Mouse (Mus musculus) MEL (cell line): ENCODE data around the gene Arhgap19. TPM values are rescaled to one million over a fixed set of nuclear protein-coding genes. Genes with fewer than 3 reads are reported as not detected.
A peak's percentile ranks its signal among the peaks of the same experiment; 100 is the strongest.

Source experiments
- DNase-seq: peaks from one replicate; pipeline ENCODE4 v3.0.0; 2011; ENCODE audit warnings: low read depth, low spot score
- H3K27ac ChIP-seq: 2 replicates; pipeline ENCODE4 v1.5.1; 2012; ENCODE audit warnings: low read depth, mild to moderate bottlenecking, control low read depth, low read length, moderate library complexity; ENCODE audit not compliant: control insufficient read depth
- H3K27me3 ChIP-seq, 2 experiments: fragments of 150-350 bp in 1 of 2; sonication (generic) in 1 of 2; 2 replicates each; pipeline ENCODE4 v1.6.1; 2012; ENCODE audit warnings: low read length in 2 of 2, mild to moderate bottlenecking in 2 of 2, improper control_type of control experiment in 1 of 2, moderate library complexity in 1 of 2; ENCODE audit not compliant: insufficient read depth in 2 of 2, control insufficient read depth in 1 of 2
- H3K36me3 ChIP-seq, 2 experiments: 2 replicates each; pipeline ENCODE4 v1.6.1; 2012 to 2014; ENCODE audit warnings: low read length in 2 of 2, improper control_type of control experiment in 1 of 2, inconsistent platforms in 1 of 2, mild to moderate bottlenecking in 1 of 2; ENCODE audit not compliant: insufficient read depth in 2 of 2, control insufficient read depth in 1 of 2
- H3K4me1 ChIP-seq, 2 experiments: fragments of 150-350 bp in 1 of 2; sonication (generic) in 1 of 2; 2 replicates each; pipeline ENCODE4 v1.6.1; 2012; ENCODE audit warnings: low read length in 2 of 2, improper control_type of control experiment in 1 of 2, mild to moderate bottlenecking in 1 of 2; ENCODE audit not compliant: insufficient read depth in 2 of 2, control insufficient read depth in 1 of 2
- H3K4me3 ChIP-seq, 2 experiments: fragments of 150-350 bp in 1 of 2; sonication (generic) in 1 of 2; 2 replicates each; pipeline ENCODE4 v1.5.1; 2012; ENCODE audit warnings: low read depth in 2 of 2, low read length in 2 of 2, mild to moderate bottlenecking in 2 of 2, moderate library complexity in 2 of 2, control low read depth in 1 of 2, improper control_type of control experiment in 1 of 2; ENCODE audit not compliant: control insufficient read depth in 1 of 2, insufficient read depth in 1 of 2
- H3K79me2 ChIP-seq: 2 replicates; pipeline ENCODE4 v1.6.1; 2012; ENCODE audit warnings: mild to moderate bottlenecking, low read length, moderate library complexity; ENCODE audit not compliant: control insufficient read depth, poor library complexity, insufficient read depth
- H3K9ac ChIP-seq: 2 replicates; pipeline ENCODE4 v1.6.1; 2012; ENCODE audit warnings: low read depth, mild to moderate bottlenecking, control low read depth, low read length, moderate library complexity; ENCODE audit not compliant: control insufficient read depth, poor library complexity, severe bottlenecking
- H3K9me3 ChIP-seq: fragments of 150-350 bp; sonication (generic); replicated peaks from 2 replicates; pipeline ENCODE4 v1.6.1; 2012; ENCODE audit warnings: mild to moderate bottlenecking, low read length, improper control_type of control experiment, moderate library complexity; ENCODE audit not compliant: insufficient read depth
- BHLHE40 ChIP-seq: IDR thresholded peaks from 2 replicates; pipeline ENCODE4 v1.6.1; 2012; ENCODE audit warnings: low read depth, mild to moderate bottlenecking, inconsistent platforms, low read length, improper control_type of control experiment, borderline replicate concordance
- CHD1 ChIP-seq: IDR thresholded peaks from 2 replicates; pipeline ENCODE4 v1.6.1; 2012; ENCODE audit warnings: low read depth, mild to moderate bottlenecking, inconsistent platforms, low read length, improper control_type of control experiment
- CTCF ChIP-seq, 3 experiments: IDR thresholded peaks in 2 of 3; conservative IDR thresholded peaks in 1 of 3; 2 replicates each; pipeline ENCODE4 v1.5.1; 2011 to 2012; ENCODE audit warnings: low read length in 3 of 3, low read depth in 2 of 3, mild to moderate bottlenecking in 2 of 3, improper control_type of control experiment in 1 of 3, inconsistent platforms in 1 of 3, mixed read lengths in 1 of 3, moderate library complexity in 1 of 3; ENCODE audit not compliant: control insufficient read depth in 1 of 3, insufficient read depth in 1 of 3, poor library complexity in 1 of 3, severe bottlenecking in 1 of 3
- ELF1 ChIP-seq: IDR thresholded peaks from 2 replicates; pipeline ENCODE4 v1.6.1; 2014; ENCODE audit warnings: low read depth, mild to moderate bottlenecking, inconsistent platforms, low read length, improper control_type of control experiment, moderate library complexity
- EP300 ChIP-seq, 2 experiments: IDR thresholded peaks; 2 replicates each; pipeline ENCODE4 v1.6.1; 2011; ENCODE audit warnings: improper control_type of control experiment in 2 of 2, low read length in 2 of 2, low read depth in 1 of 2, mild to moderate bottlenecking in 1 of 2
- ETS1 ChIP-seq: IDR thresholded peaks from 2 replicates; pipeline ENCODE4 v1.6.1; 2012; ENCODE audit warnings: low read depth, mild to moderate bottlenecking, inconsistent platforms, low read length, improper control_type of control experiment, moderate library complexity
- GABPA ChIP-seq: IDR thresholded peaks from 2 replicates; pipeline ENCODE4 v1.6.1; 2012; ENCODE audit warnings: low read depth, mild to moderate bottlenecking, inconsistent platforms, low read length, improper control_type of control experiment, moderate library complexity
- GATA1 ChIP-seq: IDR thresholded peaks from 2 replicates; pipeline ENCODE4 v1.6.1; 2011; ENCODE audit warnings: low read depth, low read length, improper control_type of control experiment
- HCFC1 ChIP-seq: IDR thresholded peaks from 2 replicates; pipeline ENCODE4 v1.6.1; 2012; ENCODE audit warnings: low read depth, mild to moderate bottlenecking, inconsistent platforms, low read length, improper control_type of control experiment, moderate library complexity
- JUND ChIP-seq: IDR thresholded peaks from 2 replicates; pipeline ENCODE4 v1.6.1; 2011; ENCODE audit warnings: low read depth, mild to moderate bottlenecking, improper control_type of control experiment, low read length
- KAT2A ChIP-seq: conservative IDR thresholded peaks from 2 replicates; pipeline ENCODE4 v1.6.1; 2012; ENCODE audit warnings: low read depth, low read length, improper control_type of control experiment, inconsistent platforms
- MAFK ChIP-seq: IDR thresholded peaks from 2 replicates; pipeline ENCODE4 v1.6.1; 2011; ENCODE audit warnings: low read depth, mild to moderate bottlenecking, low read length, improper control_type of control experiment, borderline replicate concordance
- MAX ChIP-seq: IDR thresholded peaks from 2 replicates; pipeline ENCODE4 v1.6.1; 2011; ENCODE audit warnings: low read length, improper control_type of control experiment
- MAZ ChIP-seq: IDR thresholded peaks from 2 replicates; pipeline ENCODE4 v1.6.1; 2012; ENCODE audit warnings: low read depth, mild to moderate bottlenecking, inconsistent platforms, low read length, improper control_type of control experiment
- MEF2A ChIP-seq: IDR thresholded peaks from 2 replicates; pipeline ENCODE4 v1.6.1; 2014; ENCODE audit warnings: low read depth, mild to moderate bottlenecking, inconsistent platforms, low read length, improper control_type of control experiment; ENCODE audit not compliant: poor library complexity, insufficient replicate concordance, severe bottlenecking; ENCODE audit errors: extremely low read depth
- MXI1 ChIP-seq: IDR thresholded peaks from 2 replicates; pipeline ENCODE4 v1.6.1; 2011; ENCODE audit warnings: mild to moderate bottlenecking, low read depth, low read length, improper control_type of control experiment
- MYB ChIP-seq: IDR thresholded peaks from 2 replicates; pipeline ENCODE4 v1.6.1; 2011; ENCODE audit warnings: mild to moderate bottlenecking, low read depth, low read length, improper control_type of control experiment
- NELFE ChIP-seq: IDR thresholded peaks from 2 replicates; pipeline ENCODE4 v1.6.1; 2011; ENCODE audit warnings: low read depth, low read length, improper control_type of control experiment
- POLR2A ChIP-seq, 2 experiments: IDR thresholded peaks; 2 replicates each; pipeline ENCODE4 v1.6.1; 2011 to 2012; ENCODE audit warnings: low read length in 2 of 2, mild to moderate bottlenecking in 2 of 2, control low read depth in 1 of 2, improper control_type of control experiment in 1 of 2, low read depth in 1 of 2, moderate library complexity in 1 of 2; ENCODE audit not compliant: control insufficient read depth in 1 of 2, insufficient read depth in 1 of 2, poor library complexity in 1 of 2
- POLR2AphosphoS2 ChIP-seq: IDR thresholded peaks from 2 replicates; pipeline ENCODE4 v1.6.1; 2011; ENCODE audit warnings: low read length, improper control_type of control experiment
- POLR2AphosphoS5 ChIP-seq: IDR thresholded peaks from 2 replicates; pipeline ENCODE4 v1.6.1; 2012; ENCODE audit warnings: low read depth, borderline replicate concordance, mild to moderate bottlenecking, inconsistent platforms, low read length, moderate library complexity, mixed read lengths
- RAD21 ChIP-seq: IDR thresholded peaks from 2 replicates; pipeline ENCODE4 v1.6.1; 2011; ENCODE audit warnings: mild to moderate bottlenecking, low read depth, low read length, improper control_type of control experiment
- RCOR1 ChIP-seq: IDR thresholded peaks from 2 replicates; pipeline ENCODE4 v1.6.1; 2012; ENCODE audit warnings: low read depth, mild to moderate bottlenecking, inconsistent platforms, low read length, improper control_type of control experiment
- SIN3A ChIP-seq: IDR thresholded peaks from 2 replicates; pipeline ENCODE4 v1.6.1; 2012; ENCODE audit warnings: low read length, improper control_type of control experiment, inconsistent platforms
- SMC3 ChIP-seq: IDR thresholded peaks from 2 replicates; pipeline ENCODE4 v1.6.1; 2011; ENCODE audit warnings: low read depth, low read length, improper control_type of control experiment
- TAL1 ChIP-seq: IDR thresholded peaks from 2 replicates; pipeline ENCODE4 v1.6.1; 2012; ENCODE audit warnings: mild to moderate bottlenecking, inconsistent platforms, low read length, moderate library complexity, mixed read lengths
- TBP ChIP-seq: IDR thresholded peaks from 2 replicates; pipeline ENCODE4 v1.8.0; 2011; ENCODE audit warnings: low read depth, low read length, improper control_type of control experiment
- TCF12 ChIP-seq: IDR thresholded peaks from 2 replicates; pipeline ENCODE4 v1.6.1; 2014; ENCODE audit warnings: low read depth, mild to moderate bottlenecking, inconsistent platforms, low read length, improper control_type of control experiment, moderate library complexity
- UBTF ChIP-seq: IDR thresholded peaks from 2 replicates; pipeline ENCODE4 v1.6.1; 2012; ENCODE audit warnings: low read depth, mild to moderate bottlenecking, inconsistent platforms, low read length, improper control_type of control experiment, moderate library complexity, borderline replicate concordance; ENCODE audit not compliant: insufficient read depth
- USF1 ChIP-seq: IDR thresholded peaks from 2 replicates; pipeline ENCODE4 v1.6.1; 2014; ENCODE audit warnings: low read depth, mild to moderate bottlenecking, inconsistent platforms, low read length, improper control_type of control experiment, moderate library complexity
- ZKSCAN1 ChIP-seq: IDR thresholded peaks from 2 replicates; pipeline ENCODE4 v1.6.1; 2012; ENCODE audit warnings: low read depth, mild to moderate bottlenecking, inconsistent platforms, low read length, improper control_type of control experiment, moderate library complexity
- ZMIZ1 ChIP-seq: IDR thresholded peaks from 2 replicates; pipeline ENCODE4 v1.6.1; 2012; ENCODE audit warnings: low read depth, mild to moderate bottlenecking, inconsistent platforms, low read length, improper control_type of control experiment, moderate library complexity
- polyA plus RNA-seq, 2 experiments: library from polyadenylated mRNA; stranded (reverse) in 1 of 2; unstranded in 1 of 2; fragments of >175 nt in 1 of 2; fragments of >200 nt in 1 of 2; gene quantifications; 2 replicates each; pipeline versions ENCODE4 v1.2.1 to v1.2.4; 2012; ENCODE audit warnings: low replicate concordance in 2 of 2, low read depth in 1 of 2; ENCODE audit not compliant: insufficient read length in 2 of 2, insufficient read depth in 1 of 2, missing spikeins in 1 of 2
- total RNA-seq: library from RNA; depleted of rRNA; stranded (reverse); fragments of 300-350 nt; gene quantifications from 2 replicates; pipeline ENCODE4 v1.2.3, GENCODE M21; 2012

Arhgap19 gene
- total and polyA plus RNA-seq, 3 experiments, result 47.5 to 67.9 TPM; not detected in 1

GRCm38 (mm10) chr19:41837194-41837916 is 35.5 kb upstream of the Arhgap19 start (continued):
- TF ChIP-seq MEF2A, result peak; percentile 65; the same call in 1 of the 2 replicates
- TF ChIP-seq MYB, result 0 out of 2 replicates have a peak, but pooled peaks have one; percentile 1
- TF ChIP-seq HCFC1, result no peak
- 0 out of 2 replicates have a peak, but pooled peaks have one; percentile 40 for TF ChIP-seq MAZ
- TF ChIP-seq TBP, result no peak

GRCm38 (mm10) chr19:41836719-41837118 is 34.9 kb upstream of the Arhgap19 start:
- Histone ChIP-seq H3K4me3 (peak overlapping the region; percentile 26 to 53), H3K9me3 (no peaks in the 10 kb centered on the region), H3K79me2 (peaks cover 12% of the 10 kb centered on the region), H3K27me3 (no peaks in the 10 kb centered on the region), H3K4me1 (peaks cover 29 to 61% of the 10 kb centered on the region in 2 experiments), H3K27ac (peak overlapping the region; percentile 94), H3K36me3 (peaks cover 0 to 57% of the 10 kb centered on the region in 2 experiments; a peak in 2 of 4 replicates), H3K9ac (peak overlapping the region; percentile 57)
- DNase-seq, result peak; percentile 74
- TF ChIP-seq TAL1 (no peak), ELF1 (0 out of 2 replicates have a peak, but pooled peaks have one; percentile 32), GATA1 (no peak), POLR2A (IDR thresholded peaks at IDR 0.05; ENCODE audit: control insufficient read depth in 1 of 2, insufficient read depth in 1 of 2, low read depth in 1 of 2, low read length in 2 of 2, poor library complexity in 1 of 2) (peak in 1 of 2 experiments; percentile 64; a peak in 2 of 4 replicates), KAT2A (no peak), GABPA (no peak), MEF2A (no peak), TBP (peak; percentile 93), UBTF (peak; percentile 28; the same call in 1 of the 2 replicates), ZMIZ1 (peak; percentile 93), POLR2AphosphoS2 (no peak; the same call in 1 of the 2 replicates), MAX (0 out of 2 replicates have a peak, but pooled peaks have one; percentile 36), USF1 (0 out of 2 replicates have a peak, but pooled peaks have one; percentile 12), BHLHE40 (no peak), NELFE (peak; percentile 71), ZKSCAN1 (no peak), EP300 (IDR thresholded peaks at IDR 0.05; ENCODE audit: low read depth in 1 of 2, low read length in 2 of 2) (0 out of 4 replicates have a peak, but pooled peaks of 1 of the 2 experiments have one; percentile 24), SMC3 (peak; percentile 8; the same call in 1 of the 2 replicates), MAZ (0 out of 2 replicates have a peak, but pooled peaks have one; percentile 59), MYB (no peak), RCOR1 (no peak), JUND (no peak), MXI1 (0 out of 2 replicates have a peak, but pooled peaks have one; percentile 51), HCFC1 (peak; percentile 43; the same call in 1 of the 2 replicates), CTCF (IDR thresholded peaks at IDR 0.05 in 2 of 3, conservative IDR thresholded peaks at IDR 0.05 in 1 of 3; ENCODE audit: control insufficient read depth in 1 of 3, insufficient read depth in 1 of 3, low read depth in 2 of 3, low read length in 3 of 3, poor library complexity in 1 of 3, severe bottlenecking in 1 of 3) (no peak), MAFK (0 out of 2 replicates have a peak, but pooled peaks have one; percentile 14), ETS1 (no peak), RAD21 (no peak), POLR2AphosphoS5 (no peak), CHD1 (no peak), TCF12 (peak; percentile 53; the same call in 1 of the 2 replicates), SIN3A (no peak)
